11 mouse cellular contexts compared by ENCODE assay signal in genomic region chr1:189185206-189185750, GRCm38 (mm10).
A peak's percentile ranks its signal among the peaks of the same experiment; 100 is the strongest.
DNase-seq lines count a peak whose midpoint lies in the region; ATAC-seq and TF ChIP-seq lines count a peak whose summit lies in the region.
"Had no signal": no experiment of that assay in that cellular context is flagged by ENCODE, and none has a peak within 500 bp of the region (broad histone marks: within the 10 kb centered on the region; RNA-seq: fewer than 3 reads in every experiment).

No protein-coding gene starts in this region.

- no peaks in the 10 kb centered on the region for H3K27me3 ChIP-seq in kidney, embryonic 15.5 days
- H3K27me3 ChIP-seq in kidney, adult 2 months (replicated peaks; ENCODE audit: control insufficient read depth, insufficient read depth, low read length) = no peaks in the 10 kb centered on the region
- no peaks in the 10 kb centered on the region for H3K27me3 ChIP-seq in heart, embryonic 16.5 days (ENCODE audit: control insufficient read depth, insufficient read depth, low read length)
- H3K27me3 ChIP-seq: liver, embryonic 13.5 days had no signal

- no peak for DNase-seq in kidney, adult 2 months
- peak; percentile 73 for DNase-seq in Muller cell, postnatal 12 days (ENCODE audit: inconsistent ontology term)
- peak; percentile 12 for DNase-seq in adrenal gland, postnatal 25 days
- no peak for DNase-seq in gastrocnemius, adult 18-20 months (ENCODE audit: low spot score)
- no peak for DNase-seq in spleen, postnatal 14 days (ENCODE audit: low spot score in 2 of 2)
- DNase-seq in lung, adult 2 months = no peak
- DNase-seq: cerebellum, adult 11-12 months; kidney, postnatal 14 days; liver, embryonic 13.5 days had no signal

- no peak overlapping the region for H3K27ac ChIP-seq in kidney, embryonic 15.5 days
- no peak overlapping the region for H3K27ac ChIP-seq in kidney, adult 2 months (ENCODE audit: insufficient read depth, low read depth, low read length)
- peak overlapping the region; percentile 77 for H3K27ac ChIP-seq in heart, embryonic 16.5 days (ENCODE audit: low read length)
- H3K27ac ChIP-seq: liver, embryonic 13.5 days had no signal

- 46% methylated on average over 7 of the region's 7 CpGs for WGBS in kidney, embryonic 15.5 days
- 55% methylated on average over 7 of the region's 7 CpGs for WGBS in kidney, adult 2 months
- 34% methylated on average over 7 of the region's 7 CpGs for WGBS in heart, embryonic 16.5 days
- 46% methylated on average over 7 of the region's 7 CpGs for WGBS in lung, adult 2 months

- H3K9me3 ChIP-seq in kidney, embryonic 15.5 days (replicated peaks) = no peaks in the 10 kb centered on the region
- no peaks in the 10 kb centered on the region for H3K9me3 ChIP-seq in heart, embryonic 16.5 days (replicated peaks; ENCODE audit: control insufficient read depth, low read length)
- H3K9me3 ChIP-seq: liver, embryonic 13.5 days had no signal

- H3K4me2 ChIP-seq in kidney, embryonic 15.5 days = no peak overlapping the region
- H3K4me2 ChIP-seq in heart, embryonic 16.5 days (ENCODE audit: low read depth, low read length) = no peak overlapping the region
- H3K4me2 ChIP-seq: liver, embryonic 13.5 days had no signal

- TF ChIP-seq POLR2A in kidney, adult 2 months (IDR thresholded peaks at IDR 0.05; ENCODE audit: low read depth, low read length) = no peak
- TF ChIP-seq POLR2A in lung, adult 2 months (IDR thresholded peaks at IDR 0.05; ENCODE audit: borderline replicate concordance, extremely low read depth, low read depth, low read length) = no peak

- no peak for TF ChIP-seq CTCF in kidney, adult 2 months (conservative IDR thresholded peaks at IDR 0.05; ENCODE audit: insufficient read depth, insufficient read length, low read depth, low read length)
- no peak for TF ChIP-seq CTCF in lung, adult 2 months (IDR thresholded peaks at IDR 0.05; ENCODE audit: insufficient read depth, low read length)

- no peak overlapping the region for H3K9ac ChIP-seq in kidney, embryonic 15.5 days
- H3K9ac ChIP-seq in heart, embryonic 16.5 days (ENCODE audit: low read length) = no peak overlapping the region
- H3K9ac ChIP-seq: liver, embryonic 13.5 days had no signal

- H3K36me3 ChIP-seq in kidney, embryonic 15.5 days = no peaks in the 10 kb centered on the region
- H3K36me3 ChIP-seq in kidney, adult 2 months (ENCODE audit: control insufficient read depth, insufficient read depth, low read length) = no peaks in the 10 kb centered on the region
- no peaks in the 10 kb centered on the region for H3K36me3 ChIP-seq in heart, embryonic 16.5 days (ENCODE audit: control insufficient read depth, insufficient read depth)
- H3K36me3 ChIP-seq: liver, embryonic 13.5 days had no signal

- 0 out of 2 replicates have a peak, but pooled peaks have one; percentile 49 for ATAC-seq in kidney, embryonic 15.5 days (replicated peaks; ENCODE audit: low FRiP score)
- peak; percentile 70 for ATAC-seq in heart, embryonic 16.5 days (replicated peaks; ENCODE audit: extremely low read depth, insufficient read depth, low FRiP score)

- no peak overlapping the region for H3K4me3 ChIP-seq in kidney, embryonic 15.5 days (replicated peaks)
- H3K4me3 ChIP-seq in kidney, adult 2 months (ENCODE audit: insufficient read depth, low read depth, low read length) = no peak overlapping the region
- H3K4me3 ChIP-seq in heart, embryonic 16.5 days (ENCODE audit: low read length) = no peak overlapping the region
- no peak overlapping the region for H3K4me3 ChIP-seq in lung, adult 2 months (replicated peaks; ENCODE audit: extremely low read depth, low read depth, low read length)
- H3K4me3 ChIP-seq: liver, embryonic 13.5 days had no signal

- peaks cover 4% of the 10 kb centered on the region; the same call in 1 of the 2 replicates for H3K4me1 ChIP-seq in kidney, embryonic 15.5 days
- no peaks in the 10 kb centered on the region for H3K4me1 ChIP-seq in kidney, adult 2 months (ENCODE audit: control insufficient read depth, insufficient read depth, low read length)
- peaks cover 3% of the 10 kb centered on the region; the same call in 1 of the 2 replicates for H3K4me1 ChIP-seq in heart, embryonic 16.5 days (ENCODE audit: control insufficient read depth, insufficient read depth, low read length)
- H3K4me1 ChIP-seq in lung, adult 2 months (ENCODE audit: control insufficient read depth, insufficient read depth, low read length) = peaks cover 3% of the 10 kb centered on the region; the same call in 1 of the 2 replicates
- H3K4me1 ChIP-seq: liver, embryonic 13.5 days had no signal

Comparison
In these comparisons a context has a peak if more than half of its experiments do, and no peak if none do; other contexts are left out.
1. DNase-seq: peak in Muller cell, postnatal 12 days (single experiment) and adrenal gland, postnatal 25 days (single experiment); none in kidney, adult 2 months (single experiment), gastrocnemius, adult 18-20 months (single experiment), spleen, postnatal 14 days (0 of 2) and lung, adult 2 months (single experiment).